Mouse (Mus musculus) 416B (cell line): ENCODE data around the gene Llgl1.

Experiments
- DNase-seq: peaks from one replicate; pipeline ENCODE4 v3.0.0; 2011; ENCODE audit warnings: low read depth

The Llgl1 gene

GRCm38 (mm10) chr11:60699524-60700075, at the start of gene Llgl1:
Gene Llgl1 (plus strand): TSS chr11:60699723.
- DNase-seq, result peak; percentile 88

DNA sequence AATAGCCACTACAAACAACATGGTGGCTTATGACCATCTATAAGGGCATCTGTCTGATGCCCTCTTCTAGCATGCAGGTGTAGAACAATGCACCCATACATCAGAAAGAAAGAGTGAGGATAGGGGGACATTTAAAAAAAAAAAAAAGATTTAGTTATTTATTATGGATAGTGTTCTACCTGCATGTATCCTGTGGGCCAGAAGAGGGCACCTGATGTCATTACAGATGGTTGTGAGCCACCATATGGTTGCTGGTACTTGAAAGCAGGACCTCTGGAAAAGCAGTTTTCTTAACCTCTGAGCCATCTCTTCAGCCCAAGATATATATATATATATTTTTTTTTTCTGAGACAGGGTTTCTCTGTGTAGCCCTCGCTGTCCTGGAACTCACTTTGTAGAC, 3.4 kb upstream of the Llgl1 start:
- DNase-seq, result peak; percentile 43

DNA sequence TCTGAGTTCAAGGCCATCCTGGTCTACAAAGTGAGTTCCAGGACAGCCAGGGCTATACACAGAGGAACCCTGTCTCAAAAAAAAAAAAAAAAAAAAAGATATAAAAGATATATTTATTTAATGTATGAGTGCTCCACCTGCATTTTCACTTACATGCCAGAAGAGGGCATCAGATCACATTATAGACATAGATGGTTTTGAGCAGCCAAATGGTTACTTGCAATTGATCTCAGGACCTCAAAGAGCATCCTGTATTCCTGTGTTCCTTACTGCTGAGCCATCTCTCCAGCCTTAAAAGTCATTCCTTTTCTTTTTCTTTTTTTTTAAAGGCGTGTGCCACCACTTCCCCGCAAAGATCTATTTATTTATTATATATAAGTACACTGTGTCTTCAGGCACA, 2.0 kb upstream of the Llgl1 start:
- DNase-seq, result peak; percentile 75

DNA sequence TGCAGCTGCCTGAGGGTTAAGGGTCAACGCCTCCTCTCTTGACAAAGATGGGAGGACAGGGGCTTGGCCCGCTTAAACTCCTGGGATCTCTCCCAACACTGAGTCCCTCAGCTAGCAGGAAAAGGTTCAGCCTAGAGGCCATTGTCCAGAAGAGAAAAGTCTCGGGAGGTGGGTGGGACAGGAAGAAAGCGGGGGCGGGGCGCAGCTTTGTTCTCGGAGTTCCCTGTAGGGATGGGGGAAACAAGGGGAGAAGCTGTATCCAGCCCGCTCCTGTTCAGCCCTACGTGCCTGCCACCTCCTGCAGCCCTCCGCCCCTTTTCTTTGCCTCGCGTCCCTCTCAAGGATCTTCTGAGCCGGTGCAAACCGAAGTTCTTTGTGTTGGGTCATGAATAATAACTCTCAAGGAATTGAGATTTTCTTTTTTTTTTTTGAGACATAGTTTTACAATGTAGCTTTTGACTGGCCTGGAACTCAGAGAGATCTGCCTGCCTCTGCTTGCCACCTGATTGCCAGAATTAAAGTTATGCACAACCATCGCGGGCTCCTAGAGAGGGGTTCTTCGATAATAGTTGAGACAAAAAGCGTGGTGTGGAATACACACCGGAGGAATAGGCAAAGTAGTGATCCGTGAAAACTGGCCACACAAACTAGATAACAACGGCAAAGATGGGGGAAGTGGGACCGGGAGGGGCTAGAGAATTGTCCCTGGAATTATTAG, 558 bp upstream of the Llgl1 start:
- peak; percentile 68 for DNase-seq

- DNase-seq, result peak; percentile 17
Observed at GRCm38 (mm10) chr11:60700320-60701185, 1.0 kb downstream of the Llgl1 start.

- DNase-seq, result no peak
Observed at GRCm38 (mm10) chr11:60701611-60702010, 2.1 kb downstream of the Llgl1 start.

DNA sequence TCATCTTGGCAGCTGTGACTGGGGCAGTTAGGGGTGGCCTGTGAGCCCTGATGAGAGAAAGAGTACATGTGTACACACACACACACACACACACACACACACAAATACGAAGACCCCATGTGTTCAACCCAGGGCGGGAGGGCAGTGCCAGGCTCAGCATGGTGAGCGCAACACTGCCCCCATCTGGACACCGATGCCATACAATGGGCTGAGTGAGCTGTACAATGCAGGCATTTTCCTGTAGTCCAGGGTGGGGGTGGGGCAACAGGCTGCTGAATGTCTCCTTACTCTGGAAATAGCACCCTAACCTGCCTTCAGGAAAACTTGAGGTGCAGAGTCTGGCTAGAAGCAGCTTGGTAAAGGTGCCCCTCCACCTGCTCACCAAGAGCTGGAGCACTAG, 3.6 kb downstream of the Llgl1 start:
- peak; percentile 77 for DNase-seq

DNA sequence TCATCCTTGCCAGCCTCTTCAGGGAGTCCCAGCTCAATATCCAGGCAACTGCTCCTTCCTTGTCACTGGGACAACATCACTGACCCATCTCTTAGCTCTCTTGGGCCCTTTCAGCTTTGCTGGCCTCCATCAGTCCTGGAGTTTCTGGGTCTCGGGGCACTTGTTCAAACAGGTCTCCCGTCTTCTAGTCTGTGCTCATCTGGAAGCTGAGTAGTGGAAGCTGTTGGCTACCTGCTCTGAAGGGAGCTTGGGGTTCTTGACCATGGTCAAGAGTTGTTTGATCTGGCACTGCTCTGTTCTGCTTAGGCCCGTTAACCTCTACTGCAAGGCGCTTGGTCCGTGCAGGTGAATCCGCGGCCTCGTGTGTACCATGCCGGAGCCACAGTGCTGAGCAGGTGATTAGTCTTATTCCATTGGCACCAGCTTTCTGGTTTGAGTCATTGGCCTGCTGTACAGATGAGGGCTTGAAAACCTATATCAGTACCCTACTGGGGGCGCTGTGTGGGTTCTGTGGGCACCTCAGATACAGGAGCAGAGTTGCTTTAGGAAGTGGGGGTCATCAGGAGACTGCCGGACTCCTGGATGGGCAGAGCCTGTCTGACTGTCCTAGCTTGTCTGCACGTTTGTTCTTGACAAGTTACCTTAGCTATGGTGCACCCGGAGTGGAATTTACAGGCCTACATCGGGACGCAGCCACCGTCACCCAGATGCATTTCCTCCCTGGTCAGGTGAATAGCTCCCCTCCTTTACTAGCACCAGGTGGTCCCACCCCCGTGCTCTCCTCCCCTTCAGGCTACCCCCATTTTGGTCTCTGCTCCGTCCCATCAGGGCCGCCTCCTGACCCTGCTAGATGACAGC, 4.7 kb downstream of the Llgl1 start:
- no peak for DNase-seq

- no peak for DNase-seq
Observed at GRCm38 (mm10) chr11:60705255-60705654, 5.7 kb downstream of the Llgl1 start.

DNA sequence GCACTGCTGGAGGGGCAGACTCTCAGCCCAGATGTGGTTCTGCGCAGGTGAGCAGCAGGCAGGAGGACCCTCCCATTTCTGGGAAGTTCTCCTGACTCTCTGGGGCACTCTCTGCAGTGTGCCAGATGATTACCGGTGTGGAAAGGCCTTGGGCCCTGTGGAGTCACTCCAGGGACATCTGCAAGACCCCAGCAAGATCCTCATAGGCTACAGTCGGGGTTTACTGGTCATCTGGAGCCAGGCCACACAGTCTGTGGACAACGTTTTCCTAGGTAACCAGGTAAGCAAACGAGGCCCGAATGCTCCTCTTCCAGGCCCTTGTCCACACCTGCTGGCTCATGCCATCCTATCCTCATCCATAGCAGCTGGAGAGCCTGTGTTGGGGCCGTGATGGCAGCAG, 6.6 kb downstream of the Llgl1 start:
- DNase-seq, result no peak

GRCm38 (mm10) chr11:60706696-60707480, 7.4 kb downstream of the Llgl1 start:
- DNase-seq, result no peak

DNA sequence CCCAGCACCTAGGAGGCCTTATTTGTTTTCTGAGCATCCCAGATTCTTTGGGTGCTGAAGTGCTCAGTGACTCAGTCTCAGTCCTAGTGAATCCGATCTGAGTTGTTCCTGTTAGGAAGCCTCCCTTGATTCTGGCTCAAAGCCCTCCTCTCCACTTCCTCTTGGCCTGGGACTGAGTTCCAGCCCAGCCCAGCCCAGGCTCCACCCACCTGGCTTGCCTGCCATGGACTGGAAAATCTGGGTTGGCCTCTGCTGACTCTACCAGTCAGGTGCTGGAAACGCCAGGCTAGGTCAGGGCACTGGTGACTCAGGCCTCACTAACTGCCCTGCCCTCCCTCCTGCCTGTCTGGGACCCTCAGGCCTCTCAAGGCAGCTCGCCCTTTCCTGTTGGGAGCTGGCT, 8.1 kb downstream of the Llgl1 start:
- DNase-seq, result peak; percentile 24

DNA sequence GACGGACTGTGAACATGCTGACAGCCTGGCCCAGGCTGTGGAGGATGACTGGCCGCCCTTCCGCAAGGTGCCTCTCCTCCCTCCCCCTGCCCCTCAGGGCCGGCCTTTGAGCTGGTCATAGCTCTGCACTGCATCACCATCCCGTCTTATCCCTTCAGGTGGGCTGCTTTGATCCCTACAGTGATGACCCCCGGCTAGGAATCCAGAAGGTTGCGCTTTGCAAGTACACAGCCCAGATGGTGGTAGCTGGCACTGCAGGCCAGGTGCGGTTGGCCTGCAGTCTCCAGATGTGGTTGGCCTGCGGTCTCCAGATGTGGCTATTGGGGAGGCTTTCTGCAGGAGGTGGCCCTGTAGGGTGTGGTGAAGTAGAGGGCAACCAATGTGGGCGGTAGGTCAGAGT, 9.1 kb downstream of the Llgl1 start:
- no peak for DNase-seq

GRCm38 (mm10) chr11:60709481-60710465, 10.2 kb downstream of the Llgl1 start:
- DNase-seq, result no peak

DNA sequence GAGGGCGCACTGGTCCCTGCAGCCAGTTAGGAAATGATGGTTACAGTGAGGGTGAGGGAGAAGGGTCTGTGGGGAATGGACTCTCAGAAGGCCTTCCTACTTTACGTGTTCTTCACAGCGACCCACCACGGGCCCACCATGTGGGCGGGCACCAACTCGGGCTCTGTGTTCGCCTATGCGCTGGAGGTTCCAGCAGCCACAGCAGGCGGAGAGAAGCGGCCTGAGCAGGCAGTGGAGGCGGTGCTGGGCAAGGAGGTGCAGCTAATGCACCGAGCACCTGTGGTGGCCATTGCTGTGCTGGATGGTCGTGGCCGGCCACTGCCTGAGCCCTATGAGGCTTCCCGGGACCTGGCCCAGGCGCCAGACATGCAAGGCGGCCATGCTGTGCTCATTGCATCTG, 11.7 kb downstream of the Llgl1 start:
- no peak for DNase-seq

GRCm38 (mm10) chr11:60712040-60712439, 12.5 kb downstream of the Llgl1 start:
- DNase-seq, result no peak

DNA sequence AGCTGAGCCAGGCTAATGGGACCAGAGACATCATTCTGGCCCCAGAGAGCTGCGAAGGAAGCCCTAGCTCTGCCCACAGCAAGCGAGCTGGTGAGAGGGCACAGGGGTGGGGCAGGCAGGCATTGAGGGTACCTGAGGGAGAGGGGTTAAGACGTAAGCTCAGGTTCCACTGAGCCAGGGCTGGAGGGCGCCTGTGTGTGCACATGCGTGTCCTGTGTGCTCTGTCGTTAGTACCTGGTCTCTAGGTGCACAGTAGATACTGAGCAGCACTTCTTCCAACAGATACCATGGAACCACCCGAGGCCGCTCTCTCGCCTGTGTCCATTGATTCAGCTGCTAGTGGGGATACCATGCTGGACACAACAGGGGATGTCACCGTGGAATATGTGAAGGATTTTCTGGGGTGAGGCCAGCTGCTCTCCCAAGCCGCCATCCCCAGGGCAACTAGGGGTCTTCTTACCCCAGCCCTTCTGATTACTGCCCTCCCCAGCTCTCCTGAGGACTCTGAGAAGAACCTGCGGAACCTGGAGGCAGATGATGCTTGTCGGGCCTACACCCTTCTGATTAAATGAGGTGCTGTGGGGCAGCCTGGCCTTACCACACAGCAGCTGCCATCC, 13.2 kb downstream of the Llgl1 start:
- no peak for DNase-seq

GRCm38 (mm10) chr11:60715833-60716232, 16.3 kb downstream of the Llgl1 start:
- DNase-seq, result no peak

- DNase-seq, result no peak
Observed at GRCm38 (mm10) chr11:60719263-60719662, 19.7 kb downstream of the Llgl1 start.
